Comparison of ENCODE assay signal across 8 mouse cellular contexts in the genomic region with DNA sequence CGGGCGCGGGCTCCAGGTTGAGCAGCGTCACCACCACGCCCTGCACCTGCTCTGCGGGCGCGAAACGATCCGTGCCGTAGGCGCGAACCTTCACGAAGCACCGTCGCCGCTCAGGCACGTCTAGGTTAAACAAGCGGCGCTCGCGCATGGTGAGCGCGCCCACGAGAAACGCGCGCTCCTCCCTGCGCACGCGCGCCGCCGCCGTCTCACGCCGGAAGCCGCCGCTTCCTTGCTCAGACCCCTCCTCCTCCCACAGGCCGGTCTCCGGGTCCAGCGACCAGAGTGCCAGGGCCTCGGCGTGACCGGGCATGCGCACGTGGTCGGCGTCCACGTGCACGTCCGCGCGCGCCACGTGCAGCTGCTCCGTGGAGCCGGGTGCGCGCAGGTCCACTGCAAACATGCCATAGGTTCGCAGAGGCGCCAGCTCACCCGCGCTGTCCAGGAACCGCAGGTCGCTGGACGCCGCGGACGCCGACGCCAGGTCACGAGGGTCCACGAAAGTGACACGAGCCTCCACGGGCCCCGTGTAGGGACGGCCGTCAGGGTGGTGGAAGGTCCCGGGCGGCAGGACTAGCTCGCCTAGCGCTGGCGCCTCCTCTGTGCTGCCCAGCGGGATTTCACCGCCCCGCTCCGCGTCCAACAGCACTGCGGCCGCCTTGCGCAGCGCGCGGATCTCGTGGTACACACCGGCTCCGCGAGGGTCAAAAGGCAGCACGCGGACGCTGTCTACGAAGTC. TPM values are rescaled to one million over a fixed set of nuclear protein-coding genes. Genes with fewer than 3 reads are reported as not detected.
DNase-seq lines count a peak whose midpoint lies in the region; ATAC-seq lines count a peak whose summit lies in the region.

No protein-coding gene starts in this region.

- WGBS in forebrain, embryonic 16.5 days: 4% methylated on average over 102 of the region's 103 CpGs
- WGBS in intestine, embryonic 16.5 days: 6% methylated on average over 101 of the region's 103 CpGs

- H3K4me3 ChIP-seq in erythroblast, embryonic 14.5 days (replicated peaks): peak overlapping the region; percentile 31
- H3K4me3 ChIP-seq in forebrain, embryonic 16.5 days (replicated peaks; ENCODE audit: low read length): peak overlapping the region; percentile 44
- peak overlapping the region; percentile 49 for H3K4me3 ChIP-seq in intestine, embryonic 16.5 days (ENCODE audit: low read length)

- H3K27ac ChIP-seq in forebrain, embryonic 16.5 days (ENCODE audit: low read length): no peak overlapping the region
- no peak overlapping the region for H3K27ac ChIP-seq in intestine, embryonic 16.5 days (ENCODE audit: low read length)

- peak overlapping the region; percentile 55 for H3K9ac ChIP-seq in forebrain, embryonic 16.5 days (replicated peaks; ENCODE audit: low read depth, low read length)
- peak overlapping the region; percentile 60 for H3K9ac ChIP-seq in intestine, embryonic 16.5 days (ENCODE audit: low read depth, low read length)

- peaks cover 84% of the 10 kb centered on the region for H3K27me3 ChIP-seq in erythroblast, embryonic 14.5 days (ENCODE audit: control insufficient read depth)
- H3K27me3 ChIP-seq in forebrain, embryonic 16.5 days (replicated peaks; ENCODE audit: control insufficient read depth, insufficient read depth, low read length): peaks cover 80% of the 10 kb centered on the region
- peaks cover 78% of the 10 kb centered on the region for H3K27me3 ChIP-seq in intestine, embryonic 16.5 days (replicated peaks; ENCODE audit: control insufficient read depth, insufficient read depth, low read length)

- peak overlapping the region; percentile 57 for H3K4me2 ChIP-seq in forebrain, embryonic 16.5 days (ENCODE audit: low read length)
- peak overlapping the region; percentile 76 for H3K4me2 ChIP-seq in intestine, embryonic 16.5 days (ENCODE audit: low read depth, low read length)

- peaks cover 29% of the 10 kb centered on the region for H3K9me3 ChIP-seq in erythroblast, embryonic 14.5 days (ENCODE audit: control insufficient read depth, low read length)
- no peaks in the 10 kb centered on the region for H3K9me3 ChIP-seq in forebrain, embryonic 16.5 days (ENCODE audit: control insufficient read depth, low read length)
- no peaks in the 10 kb centered on the region for H3K9me3 ChIP-seq in intestine, embryonic 16.5 days (ENCODE audit: control insufficient read depth, low read length)

- peaks cover 16% of the 10 kb centered on the region for H3K4me1 ChIP-seq in erythroblast, embryonic 14.5 days (ENCODE audit: control insufficient read depth)
- peaks cover 22% of the 10 kb centered on the region for H3K4me1 ChIP-seq in forebrain, embryonic 16.5 days (replicated peaks; ENCODE audit: control insufficient read depth, insufficient read depth, low read length)
- H3K4me1 ChIP-seq in intestine, embryonic 16.5 days (ENCODE audit: control insufficient read depth, insufficient read depth, low read length): peaks cover 15% of the 10 kb centered on the region

- no peaks in the 10 kb centered on the region for H3K36me3 ChIP-seq in erythroblast, embryonic 14.5 days (ENCODE audit: control insufficient read depth)
- no peaks in the 10 kb centered on the region for H3K36me3 ChIP-seq in forebrain, embryonic 16.5 days (ENCODE audit: control insufficient read depth, insufficient read depth)
- H3K36me3 ChIP-seq in intestine, embryonic 16.5 days (ENCODE audit: control insufficient read depth, insufficient read depth, low read length): no peaks in the 10 kb centered on the region

- DNase-seq in R1 (ENCODE audit: low read depth, low spot score): peak; percentile 71
- peak; percentile 48 for DNase-seq in liver
- DNase-seq in naive thymus-derived CD4-positive, alpha-beta T cell, adult 2 months (ENCODE audit: low read depth): peak; percentile 63
- peak; percentile 76 to 78 for DNase-seq in urinary bladder, postnatal 4 days (ENCODE audit: low spot score in 2 of 2)

- ATAC-seq in erythroblast, adult 5-6 weeks (replicated peaks; ENCODE audit: low FRiP score, poor library complexity, severe bottlenecking): no peak
- peak; percentile 66 for ATAC-seq in forebrain, embryonic 16.5 days
- peak; percentile 64 for ATAC-seq in intestine, embryonic 16.5 days

RNA-seq across cellular contexts. Expression of a gene that starts 5.3 kb away (rescaled TPM):
- polyA plus RNA-seq in erythroblast, embryonic 14.5 days (2012): not detected in 2 replicates
- total RNA-seq in erythroblast, adult 5-6 weeks (2015; ENCODE audit: low replicate concordance): not detected in 2 replicates
- total RNA-seq in erythroblast, adult 5-6 weeks (2017; ENCODE audit: low replicate concordance): not detected in 2 replicates
- 4.9 and 5.0 TPM in 2 replicates for polyA plus RNA-seq in forebrain, embryonic 16.5 days (2015; fragmentation: Nextera tagmentation; extraction: Ambion mirVana)
- polyA plus RNA-seq in intestine, embryonic 16.5 days (2015; fragmentation: Nextera tagmentation; extraction: Ambion mirVana): 0.51 and 0.53 TPM in 2 replicates

RNA-seq across cellular contexts. Expression of a gene that starts 19.8 kb away (rescaled TPM):
- 0.10 and 0.18 TPM in 2 replicates for polyA plus RNA-seq in erythroblast, embryonic 14.5 days (2012)
- not detected in 2 replicates for total RNA-seq in erythroblast, adult 5-6 weeks (2015; ENCODE audit: low replicate concordance)
- total RNA-seq in erythroblast, adult 5-6 weeks (2017; ENCODE audit: low replicate concordance): 0.28 and 0.94 TPM in 2 replicates
- polyA plus RNA-seq in forebrain, embryonic 16.5 days (2015; fragmentation: Nextera tagmentation; extraction: Ambion mirVana): 2.7 and 2.8 TPM in 2 replicates
- polyA plus RNA-seq in intestine, embryonic 16.5 days (2015; fragmentation: Nextera tagmentation; extraction: Ambion mirVana): 2.8 TPM in 2 replicates

RNA-seq across cellular contexts. Expression of a gene that starts 20.2 kb away (rescaled TPM):
- 18.1 and 19.7 TPM in 2 replicates for polyA plus RNA-seq in erythroblast, embryonic 14.5 days (2012)
- total RNA-seq in erythroblast, adult 5-6 weeks (2015; ENCODE audit: low replicate concordance): 16.1 and 18.2 TPM in 2 replicates
- 27.2 and 32.9 TPM in 2 replicates for total RNA-seq in erythroblast, adult 5-6 weeks (2017; ENCODE audit: low replicate concordance)
- 144 and 145 TPM in 2 replicates for polyA plus RNA-seq in forebrain, embryonic 16.5 days (2015; fragmentation: Nextera tagmentation; extraction: Ambion mirVana)
- 233 and 243 TPM in 2 replicates for polyA plus RNA-seq in intestine, embryonic 16.5 days (2015; fragmentation: Nextera tagmentation; extraction: Ambion mirVana)

RNA-seq across cellular contexts. Expression of a gene that starts 20.3 kb away (rescaled TPM):
- polyA plus RNA-seq in erythroblast, embryonic 14.5 days (2012): 0.17 and 0.58 TPM in 2 replicates
- total RNA-seq in erythroblast, adult 5-6 weeks (2015; ENCODE audit: low replicate concordance): not detected in 2 replicates
- total RNA-seq in erythroblast, adult 5-6 weeks (2017; ENCODE audit: low replicate concordance): not detected in 2 replicates
- 6.7 and 10.1 TPM in 2 replicates for polyA plus RNA-seq in forebrain, embryonic 16.5 days (2015; fragmentation: Nextera tagmentation; extraction: Ambion mirVana)
- 3.2 and 3.8 TPM in 2 replicates for polyA plus RNA-seq in intestine, embryonic 16.5 days (2015; fragmentation: Nextera tagmentation; extraction: Ambion mirVana)

RNA-seq across cellular contexts. Expression of a gene that starts 49.9 kb away (rescaled TPM):
- polyA plus RNA-seq in erythroblast, embryonic 14.5 days (2012): 0.13 and 0.24 TPM in 2 replicates
- 1.5 and 2.1 TPM in 2 replicates for total RNA-seq in erythroblast, adult 5-6 weeks (2015; ENCODE audit: low replicate concordance)
- total RNA-seq in erythroblast, adult 5-6 weeks (2017; ENCODE audit: low replicate concordance): 2.8 TPM in 1 of 2 replicates, not detected in the other
- 47.2 and 48.0 TPM in 2 replicates for polyA plus RNA-seq in forebrain, embryonic 16.5 days (2015; fragmentation: Nextera tagmentation; extraction: Ambion mirVana)
- polyA plus RNA-seq in intestine, embryonic 16.5 days (2015; fragmentation: Nextera tagmentation; extraction: Ambion mirVana): 2.7 and 2.9 TPM in 2 replicates
